Mouse (Mus musculus): Measurements from ENCODE around the gene Gm10662. TPM values are rescaled to one million over a fixed set of nuclear protein-coding genes. Genes with fewer than 3 reads are reported as not detected.
"Not testable (repeated sequence)": the region's sequence is repeated elsewhere in the genome, so short reads cannot be mapped to it uniquely, and the experiment has no call there.

Gm10662 gene
- not detected in 2 replicates for polyA plus RNA-seq (2015; fragmentation: Nextera tagmentation; extraction: Ambion mirVana)

- H3K4me1 ChIP-seq (ENCODE audit: control insufficient read depth, insufficient read depth, low read length); H3K36me3 ChIP-seq (ENCODE audit: control insufficient read depth, insufficient read depth, low read length); ATAC-seq; H3K9ac ChIP-seq (ENCODE audit: low read depth, low read length); H3K9me3 ChIP-seq (ENCODE audit: control insufficient read depth, low read length); H3K27ac ChIP-seq (ENCODE audit: low read length); H3K27me3 ChIP-seq (replicated peaks; ENCODE audit: control insufficient read depth, insufficient read depth, low read length); H3K4me3 ChIP-seq (ENCODE audit: low read length); H3K4me2 ChIP-seq (ENCODE audit: low read depth, low read length): not testable (repeated sequence)
- WGBS: no CpG with 5 or more reads among the region's 1 CpGs
Observed at GRCm38 (mm10) chr7:23144380-23144779, at the start of gene Gm10662. TSS of gene Gm10662 (minus strand) at chr7:23144480.

- not testable (repeated sequence) for H3K9me3 ChIP-seq (ENCODE audit: control insufficient read depth, low read length); ATAC-seq
Observed at GRCm38 (mm10) chr7:23163505-23163904, 19.2 kb upstream of the Gm10662 start.

More at GRCm38 (mm10) chr7:23163505-23163904, 19.2 kb upstream of the Gm10662 start:
- H3K4me3 ChIP-seq (ENCODE audit: low read length); H3K36me3 ChIP-seq (ENCODE audit: control insufficient read depth, insufficient read depth, low read length); H3K27me3 ChIP-seq (replicated peaks; ENCODE audit: control insufficient read depth, insufficient read depth, low read length); H3K9ac ChIP-seq (ENCODE audit: low read depth, low read length); H3K27ac ChIP-seq (ENCODE audit: low read length); H3K4me2 ChIP-seq (ENCODE audit: low read depth, low read length); H3K4me1 ChIP-seq (ENCODE audit: control insufficient read depth, insufficient read depth, low read length): not testable (repeated sequence)
- 87% methylated on average over 10 of the region's 10 CpGs for WGBS

Other genes with a start within 250 kb of the Gm10662 start
- not detected in 2 replicates for gene Gm4214, start 159.8 kb downstream of the Gm10662 start, polyA plus RNA-seq (2015; fragmentation: Nextera tagmentation; extraction: Ambion mirVana)
- gene Gm4216, start 124.6 kb downstream of the Gm10662 start, polyA plus RNA-seq (2015; fragmentation: Nextera tagmentation; extraction: Ambion mirVana): not detected in 2 replicates
- not detected in 2 replicates for gene Vmn1r163, start 88.9 kb downstream of the Gm10662 start, polyA plus RNA-seq (2015; fragmentation: Nextera tagmentation; extraction: Ambion mirVana)
- gene Gm8720, start 77.0 kb downstream of the Gm10662 start, polyA plus RNA-seq (2015; fragmentation: Nextera tagmentation; extraction: Ambion mirVana): not detected in 2 replicates
- not detected in 2 replicates for gene Vmn1r165, start 72.9 kb upstream of the Gm10662 start, polyA plus RNA-seq (2015; fragmentation: Nextera tagmentation; extraction: Ambion mirVana)
- gene Vmn1r166, start 107.2 kb upstream of the Gm10662 start, polyA plus RNA-seq (2015; fragmentation: Nextera tagmentation; extraction: Ambion mirVana): not detected in 2 replicates
- gene Gm6902, start 134.4 kb upstream of the Gm10662 start, polyA plus RNA-seq (2015; fragmentation: Nextera tagmentation; extraction: Ambion mirVana): not detected in 2 replicates
- gene Nlrp4e, start 156.7 kb upstream of the Gm10662 start, polyA plus RNA-seq (2015; fragmentation: Nextera tagmentation; extraction: Ambion mirVana): not detected in 2 replicates
- gene Nlrp5, start 241.4 kb upstream of the Gm10662 start, polyA plus RNA-seq (2015; fragmentation: Nextera tagmentation; extraction: Ambion mirVana): not detected in 2 replicates